ENCODE assay signal across 17 mouse cellular contexts in genomic region chr16:37934932-37935331, GRCm38 (mm10). TPM values are rescaled to one million over a fixed set of nuclear protein-coding genes. Genes with fewer than 3 reads are reported as not detected.
DNase-seq lines count a peak whose midpoint lies in the region; ATAC-seq and TF ChIP-seq lines count a peak whose summit lies in the region.
"Had no signal": no experiment of that assay in that cellular context is flagged by ENCODE, and none has a peak within 500 bp of the region (broad histone marks: within the 10 kb centered on the region; RNA-seq: fewer than 3 reads in every experiment).

No protein-coding gene starts in this region.

- DNase-seq in kidney, postnatal 0 days (ENCODE audit: low spot score), result no peak
- peak; percentile 10 for DNase-seq in midbrain, embryonic 11.5 days (ENCODE audit: low spot score, missing footprints)
- DNase-seq in midbrain, embryonic 10.5 days (ENCODE audit: low spot score), result no peak
- no peak for DNase-seq in Patski (ENCODE audit: low read depth, low spot score)
- DNase-seq in stomach, postnatal 0 days (ENCODE audit: low spot score), result no peak
- DNase-seq in yolk sac, embryonic 10.5 days (ENCODE audit: low spot score), result no peak
- DNase-seq: adrenal gland, postnatal 14 days; cerebellum, adult 18-20 months; cerebellum, adult 9-11 months; cerebellum, postnatal 36 days had no signal

- no peak for ATAC-seq in kidney, postnatal 0 days (replicated peaks; ENCODE audit: low FRiP score, low read depth)
- ATAC-seq in kidney, embryonic 15.5 days (replicated peaks; ENCODE audit: low FRiP score), result no peak
- ATAC-seq in midbrain, embryonic 11.5 days (ENCODE audit: low FRiP score), result no peak
- no peak for ATAC-seq in Patski
- no peak for ATAC-seq in stomach, postnatal 0 days (ENCODE audit: low FRiP score, low TSS enrichment)
- ATAC-seq: activated CD4-positive, CD25-positive, alpha-beta regulatory T cell, adult 4 months had no signal

- TF ChIP-seq EP300 in stomach, postnatal 0 days (optimal IDR thresholded peaks at IDR 0.05), result no peak

- no peaks in the 10 kb centered on the region; the same call in 1 of the 2 replicates for H3K9me3 ChIP-seq in kidney, postnatal 0 days (replicated peaks; ENCODE audit: low read length)
- H3K9me3 ChIP-seq in kidney, embryonic 15.5 days (replicated peaks), result no peaks in the 10 kb centered on the region
- H3K9me3 ChIP-seq in midbrain, embryonic 11.5 days (ENCODE audit: control insufficient read depth, low read length), result no peaks in the 10 kb centered on the region; the same call in 1 of the 2 replicates
- H3K9me3 ChIP-seq in midbrain, embryonic 10.5 days (replicated peaks), result peaks cover 4% of the 10 kb centered on the region; the same call in 1 of the 2 replicates
- H3K9me3 ChIP-seq in stomach, postnatal 0 days (ENCODE audit: control insufficient read depth, low read length), result no peaks in the 10 kb centered on the region
- H3K9me3 ChIP-seq: embryonic facial prominence, embryonic 13.5 days; forebrain, embryonic 12.5 days; hindbrain, embryonic 15.5 days had no signal

- no peak overlapping the region for H3K4me2 ChIP-seq in kidney, postnatal 0 days (ENCODE audit: low read length)
- no peak overlapping the region for H3K4me2 ChIP-seq in kidney, embryonic 15.5 days
- no peak overlapping the region for H3K4me2 ChIP-seq in midbrain, embryonic 11.5 days
- H3K4me2 ChIP-seq in stomach, postnatal 0 days (replicated peaks; ENCODE audit: low read depth), result no peak overlapping the region
- H3K4me2 ChIP-seq: embryonic facial prominence, embryonic 13.5 days; forebrain, embryonic 12.5 days; heart, embryonic 12.5 days; hindbrain, embryonic 15.5 days had no signal

- CTCF ChIA-PET in Patski (lab: Charles Lee), result interaction anchor here (1.3 kb wide), 1 partner anchor 13 kb away, joined by 3 read pairs; no protein-coding TSS in a partner anchor

- no peaks in the 10 kb centered on the region for H3K27me3 ChIP-seq in kidney, postnatal 0 days (ENCODE audit: insufficient read depth, low read length)
- H3K27me3 ChIP-seq in kidney, embryonic 15.5 days, result no peaks in the 10 kb centered on the region
- H3K27me3 ChIP-seq in midbrain, embryonic 11.5 days (ENCODE audit: control insufficient read depth, insufficient read depth, low read length), result no peaks in the 10 kb centered on the region
- 0 out of 2 replicates have a peak, but pooled peaks cover 5% of the 10 kb centered on the region for H3K27me3 ChIP-seq in midbrain, embryonic 10.5 days (ENCODE audit: low read depth, poor library complexity, severe bottlenecking)
- H3K27me3 ChIP-seq in Patski, result no peaks in the 10 kb centered on the region
- H3K27me3 ChIP-seq in stomach, postnatal 0 days (ENCODE audit: control insufficient read depth, insufficient read depth, low read length), result no peaks in the 10 kb centered on the region
- H3K27me3 ChIP-seq: forebrain, embryonic 12.5 days; heart, embryonic 12.5 days; hindbrain, embryonic 15.5 days had no signal

- POLR2A ChIA-PET in Patski (lab: Charles Lee), result no interaction called here

- no peak overlapping the region for H3K27ac ChIP-seq in kidney, postnatal 0 days
- no peak overlapping the region for H3K27ac ChIP-seq in kidney, embryonic 15.5 days
- H3K27ac ChIP-seq in midbrain, embryonic 11.5 days (ENCODE audit: low read depth, low read length), result no peak overlapping the region
- H3K27ac ChIP-seq in midbrain, embryonic 10.5 days (replicated peaks), result no peak overlapping the region
- no peak overlapping the region for H3K27ac ChIP-seq in stomach, postnatal 0 days (replicated peaks)
- H3K27ac ChIP-seq: embryonic facial prominence, embryonic 13.5 days; forebrain, embryonic 12.5 days; hindbrain, embryonic 10.5 days; hindbrain, embryonic 15.5 days had no signal

- H3K9ac ChIP-seq in kidney, postnatal 0 days (ENCODE audit: low read depth, low read length), result no peak overlapping the region
- no peak overlapping the region for H3K9ac ChIP-seq in kidney, embryonic 15.5 days
- no peak overlapping the region for H3K9ac ChIP-seq in midbrain, embryonic 11.5 days (ENCODE audit: low read length)
- no peak overlapping the region for H3K9ac ChIP-seq in stomach, postnatal 0 days (ENCODE audit: low read length)
- H3K9ac ChIP-seq: embryonic facial prominence, embryonic 13.5 days; forebrain, embryonic 12.5 days; heart, embryonic 12.5 days; hindbrain, embryonic 15.5 days had no signal

- in situ Hi-C loops in Patski (cut with MboI; ENCODE audit: low pct_unique_long_range_greater_than_20kb), result loop anchor here (25.0 kb wide), 1 partner anchor 648 kb away; no protein-coding TSS in a partner anchor

- TF ChIP-seq CTCF in kidney, postnatal 0 days (IDR thresholded peaks at IDR 0.05; ENCODE audit: low read depth), result peak; percentile 32
- peak; percentile 36 for TF ChIP-seq CTCF in Patski (IDR thresholded peaks at IDR 0.05)
- 0 out of 2 replicates have a peak, but pooled peaks have one; percentile 22 for TF ChIP-seq CTCF in stomach, postnatal 0 days (IDR thresholded peaks at IDR 0.05; ENCODE audit: low read depth)

- 88% methylated on average over 2 of the region's 2 CpGs for WGBS in kidney, postnatal 0 days
- 89% methylated on average over 2 of the region's 2 CpGs for WGBS in kidney, embryonic 15.5 days
- 88% methylated on average over 2 of the region's 2 CpGs for WGBS in midbrain, embryonic 11.5 days
- WGBS in midbrain, embryonic 10.5 days, result 95% methylated on average over 2 of the region's 2 CpGs
- 81% methylated on average over 2 of the region's 2 CpGs for WGBS in stomach, postnatal 0 days

- no peak overlapping the region for H3K4me3 ChIP-seq in kidney, postnatal 0 days (replicated peaks; ENCODE audit: low read depth, low read length)
- no peak overlapping the region for H3K4me3 ChIP-seq in kidney, embryonic 15.5 days (replicated peaks)
- no peak overlapping the region for H3K4me3 ChIP-seq in midbrain, embryonic 11.5 days (ENCODE audit: low read depth, low read length)
- H3K4me3 ChIP-seq in midbrain, embryonic 10.5 days, result no peak overlapping the region
- H3K4me3 ChIP-seq in stomach, postnatal 0 days (ENCODE audit: low read depth, low read length), result no peak overlapping the region
- H3K4me3 ChIP-seq: embryonic facial prominence, embryonic 13.5 days; forebrain, embryonic 12.5 days; heart, embryonic 12.5 days; hindbrain, embryonic 10.5 days; hindbrain, embryonic 15.5 days had no signal

- no peaks in the 10 kb centered on the region for H3K4me1 ChIP-seq in kidney, postnatal 0 days (replicated peaks; ENCODE audit: insufficient read depth, low read length)
- H3K4me1 ChIP-seq in kidney, embryonic 15.5 days, result 0 out of 2 replicates have a peak, but pooled peaks cover 3% of the 10 kb centered on the region
- H3K4me1 ChIP-seq in midbrain, embryonic 11.5 days (ENCODE audit: control insufficient read depth, insufficient read depth, low read length), result no peaks in the 10 kb centered on the region
- H3K4me1 ChIP-seq in midbrain, embryonic 10.5 days, result peaks cover 21% of the 10 kb centered on the region
- H3K4me1 ChIP-seq in stomach, postnatal 0 days (replicated peaks; ENCODE audit: control insufficient read depth, insufficient read depth), result no peaks in the 10 kb centered on the region

- no peaks in the 10 kb centered on the region for H3K36me3 ChIP-seq in kidney, postnatal 0 days (ENCODE audit: insufficient read depth, low read length)
- no peaks in the 10 kb centered on the region for H3K36me3 ChIP-seq in kidney, embryonic 15.5 days
- no peaks in the 10 kb centered on the region for H3K36me3 ChIP-seq in midbrain, embryonic 11.5 days (ENCODE audit: control insufficient read depth, insufficient read depth, low read length)
- no peaks in the 10 kb centered on the region for H3K36me3 ChIP-seq in midbrain, embryonic 10.5 days
- H3K36me3 ChIP-seq in stomach, postnatal 0 days (ENCODE audit: control insufficient read depth, insufficient read depth, low read length), result no peaks in the 10 kb centered on the region
- H3K36me3 ChIP-seq: embryonic facial prominence, embryonic 13.5 days; forebrain, embryonic 12.5 days; heart, embryonic 12.5 days; hindbrain, embryonic 10.5 days; hindbrain, embryonic 15.5 days had no signal

RNA-seq across cellular contexts. Expression of gene Gpr156, which starts 18.6 kb away (rescaled TPM):
- polyA plus RNA-seq in kidney, postnatal 0 days (2015; fragmentation: Nextera tagmentation; extraction: Ambion mirVana), result 0.55 and 0.59 TPM in 2 replicates
- polyA plus RNA-seq in kidney, embryonic 15.5 days (2015; fragmentation: Nextera tagmentation; extraction: Ambion mirVana), result 0.86 and 1.2 TPM in 2 replicates
- 3.4 and 4.2 TPM in 2 replicates for polyA plus RNA-seq in midbrain, embryonic 11.5 days (2014; fragmentation: Nextera tagmentation; extraction: Ambion mirVana)
- polyA plus RNA-seq in midbrain, embryonic 10.5 days (2016; fragmentation: Nextera tagmentation; extraction: Ambion mirVana), result 2.0 and 3.2 TPM in 2 replicates
- 0.04 TPM for polyA plus RNA-seq in Patski (2021)
- polyA plus RNA-seq in stomach, postnatal 0 days (2015; fragmentation: Nextera tagmentation; extraction: Ambion mirVana), result 0.07 TPM in 2 replicates
- polyA plus RNA-seq: activated CD4-positive, CD25-positive, alpha-beta regulatory T cell, adult 4 months had no signal
